In genomic region chr5:10953512-10953911, GRCm38 (mm10) we compare ENCODE assay signal across 42 mouse cellular contexts. TPM values are rescaled to one million over a fixed set of nuclear protein-coding genes. Genes with fewer than 3 reads are reported as not detected.
"Had no signal": no experiment of that assay in that cellular context is flagged by ENCODE, and none has a peak within 500 bp of the region (broad histone marks: within the 10 kb centered on the region; RNA-seq: fewer than 3 reads in every experiment).

No protein-coding gene starts in this region.

RNA-seq across cellular contexts. Expression of gene Gm8857, which starts 5.9 kb away (rescaled TPM):
- total RNA-seq: heart, postnatal 10 days; heart, postnatal 14 days; heart, postnatal 25 days; heart, postnatal 36 days; heart, postnatal 4 days; hindbrain, postnatal 0 days; layer of hippocampus, adult 18-20 months; layer of hippocampus, adult 2 months; layer of hippocampus, adult 8-10 months; layer of hippocampus, postnatal 10 days; layer of hippocampus, postnatal 14 days; layer of hippocampus, postnatal 25 days; layer of hippocampus, postnatal 36 days; left cerebral cortex, adult 18-20 months; left cerebral cortex, adult 2 months; left cerebral cortex, adult 8-10 months had no signal
- polyA plus RNA-seq: heart, embryonic 11.5 days; heart, embryonic 12.5 days; heart, embryonic 13.5 days; heart, embryonic 14.5 days; heart, embryonic 15.5 days; heart, embryonic 16.5 days; heart, postnatal 0 days; hindbrain, embryonic 10.5 days; hindbrain, embryonic 11.5 days; hindbrain, embryonic 12.5 days; hindbrain, embryonic 13.5 days; hindbrain, embryonic 14.5 days; hindbrain, embryonic 15.5 days; hindbrain, embryonic 16.5 days; hindbrain, postnatal 0 days; intestine, embryonic 14.5 days; intestine, embryonic 15.5 days; intestine, embryonic 16.5 days; intestine, postnatal 0 days; kidney, adult 2 months; kidney, embryonic 14.5 days; kidney, embryonic 15.5 days; kidney, embryonic 16.5 days; kidney, postnatal 0 days; large intestine, adult 2 months had no signal

RNA-seq across cellular contexts. Expression of gene Gm8871, which starts 5.9 kb away (rescaled TPM):
- total RNA-seq: heart, postnatal 10 days; heart, postnatal 14 days; heart, postnatal 25 days; heart, postnatal 36 days; heart, postnatal 4 days; hematopoietic stem cell, adult 5-6 weeks; hindbrain, postnatal 0 days; layer of hippocampus, adult 18-20 months; layer of hippocampus, adult 2 months; layer of hippocampus, adult 8-10 months; layer of hippocampus, postnatal 10 days; layer of hippocampus, postnatal 14 days; layer of hippocampus, postnatal 25 days; layer of hippocampus, postnatal 36 days; left cerebral cortex, adult 18-20 months; left cerebral cortex, adult 2 months; left cerebral cortex, adult 8-10 months had no signal
- polyA plus RNA-seq: heart, embryonic 11.5 days; heart, embryonic 12.5 days; heart, embryonic 13.5 days; heart, embryonic 14.5 days; heart, embryonic 15.5 days; heart, embryonic 16.5 days; heart, postnatal 0 days; hindbrain, embryonic 10.5 days; hindbrain, embryonic 11.5 days; hindbrain, embryonic 12.5 days; hindbrain, embryonic 13.5 days; hindbrain, embryonic 14.5 days; hindbrain, embryonic 15.5 days; hindbrain, embryonic 16.5 days; hindbrain, postnatal 0 days; inflammation-experienced regulatory T-cells, adult 6 months; intestine, embryonic 14.5 days; intestine, embryonic 15.5 days; intestine, embryonic 16.5 days; intestine, postnatal 0 days; kidney, adult 2 months; kidney, embryonic 14.5 days; kidney, embryonic 15.5 days; kidney, embryonic 16.5 days; kidney, postnatal 0 days had no signal
